Mouse (Mus musculus): ENCODE measurements around the gene Rasgrp4. TPM values are rescaled to one million over a fixed set of nuclear protein-coding genes. Genes with fewer than 3 reads are reported as not detected.

Rasgrp4 gene
- total RNA-seq, 2 experiments from 2014 or later, result 1.4 to 1.9 TPM

GRCm38 (mm10) chr7:29146625-29147367 lies 12.1 kb downstream of the Rasgrp4 start:
- no peak for DNase-seq (ENCODE audit: low spot score in 2 of 2)

GRCm38 (mm10) chr7:29148771-29149170 lies 14.1 kb downstream of the Rasgrp4 start:
- no peak for DNase-seq (ENCODE audit: low spot score in 2 of 2)

GRCm38 (mm10) chr7:29151486-29151885 lies 16.8 kb downstream of the Rasgrp4 start:
- DNase-seq (ENCODE audit: low spot score in 2 of 2), result no peak

- DNase-seq (ENCODE audit: low spot score in 2 of 2), result no peak
Observed at GRCm38 (mm10) chr7:29154018-29154720, 19.5 kb downstream of the Rasgrp4 start.

GRCm38 (mm10) chr7:29155196-29155837 lies 20.7 kb downstream of the Rasgrp4 start:
- peak; percentile 86 to 90 for DNase-seq (ENCODE audit: low spot score in 2 of 2)

- DNase-seq (ENCODE audit: low spot score in 2 of 2), result peak; percentile 76
Observed at GRCm38 (mm10) chr7:29155838-29156782, 21.5 kb downstream of the Rasgrp4 start, which contains the start of gene Fam98c. TSS of gene Fam98c (minus strand) at chr7:29156234.

GRCm38 (mm10) chr7:29158264-29158663 lies 23.6 kb downstream of the Rasgrp4 start:
- DNase-seq (ENCODE audit: low spot score in 2 of 2), result no peak

- DNase-seq (ENCODE audit: low spot score in 2 of 2), result no peak
Observed at GRCm38 (mm10) chr7:29162294-29162693, 27.6 kb downstream of the Rasgrp4 start.

- DNase-seq (ENCODE audit: low spot score in 2 of 2), result no peak
Observed at GRCm38 (mm10) chr7:29162750-29163525, 28.3 kb downstream of the Rasgrp4 start.

GRCm38 (mm10) chr7:29167656-29168055 lies 33.0 kb downstream of the Rasgrp4 start:
- no peak for DNase-seq (ENCODE audit: low spot score in 2 of 2)

GRCm38 (mm10) chr7:29168121-29168695 lies 33.6 kb downstream of the Rasgrp4 start:
- no peak for DNase-seq (ENCODE audit: low spot score in 2 of 2)

GRCm38 (mm10) chr7:29168791-29169230 lies 34.2 kb downstream of the Rasgrp4 start:
- DNase-seq (ENCODE audit: low spot score in 2 of 2), result no peak

GRCm38 (mm10) chr7:29169231-29170065 lies 34.8 kb downstream of the Rasgrp4 start:
- peak; percentile 66 to 75 for DNase-seq (ENCODE audit: low spot score in 2 of 2)

GRCm38 (mm10) chr7:29170066-29170754 lies 35.6 kb downstream of the Rasgrp4 start, which contains the start of the genes Ggn and Spred3:
TSS of gene Ggn (plus strand) at chr7:29170210.
TSS of gene Spred3 (minus strand) at chr7:29170411.
- DNase-seq (ENCODE audit: low spot score in 2 of 2), result peak; percentile 73 to 74

GRCm38 (mm10) chr7:29170755-29171561 lies 36.3 kb downstream of the Rasgrp4 start:
- peak in 1 of 2 experiments; percentile 18 for DNase-seq (ENCODE audit: low spot score in 2 of 2)

- peak in 1 of 2 experiments; percentile 16 for DNase-seq (ENCODE audit: low spot score in 2 of 2)
Observed at GRCm38 (mm10) chr7:29171562-29172097, 37.0 kb downstream of the Rasgrp4 start.

All from adrenal gland, adult 18-20 months (tissue).